Mouse (Mus musculus) olfactory bulb, adult 2 months (tissue): ENCODE measurements around the gene Tmtc4.
A peak's percentile ranks its signal among the peaks of the same experiment; 100 is the strongest.

Source experiments
- CTCF ChIP-seq: fragments of 200-500 bp; IDR thresholded peaks from 2 replicates; pipeline ENCODE4 v1.5.1; 2012; ENCODE audit warnings: low read depth, mild to moderate bottlenecking, low read length, moderate library complexity; ENCODE audit not compliant: insufficient read depth
- POLR2A ChIP-seq: fragments of 200-500 bp; IDR thresholded peaks from 2 replicates; pipeline ENCODE4 v1.6.1; 2012; ENCODE audit warnings: mild to moderate bottlenecking, low read depth, low read length, moderate library complexity; ENCODE audit not compliant: insufficient read depth

GRCm38 (mm10) chr14:122983226-122984215 lies at the start of gene Tmtc4:
- TF ChIP-seq CTCF (no peak), POLR2A (peak; percentile 97)
